Mouse (Mus musculus): ENCODE data around the gene Ptprn. TPM values are rescaled to one million over a fixed set of nuclear protein-coding genes. Genes with fewer than 3 reads are reported as not detected.

Ptprn gene
- polyA plus RNA-seq (2012; rRNA removed): 2.8 and 6.2 TPM in 2 replicates

- Histone ChIP-seq H3K4me3 (ENCODE audit: low read depth, low read length) (no peak within 1 kb of the TSS), H3K36me3 (ENCODE audit: control insufficient read depth, insufficient read depth, low read length) (no peaks in the 10 kb centered on the region), H3K4me1 (ENCODE audit: control insufficient read depth, insufficient read depth, insufficient read length, low read length) (no peaks in the 10 kb centered on the region), H3K27ac (ENCODE audit: insufficient read depth, low read depth, low read length) (no peak within 1 kb of the TSS), H3K27me3 (ENCODE audit: control insufficient read depth, insufficient read depth, low read length) (peaks cover 19% of the 10 kb centered on the region)
- 16% methylated on average over 32 of the region's 32 CpGs for WGBS
- TF ChIP-seq POLR2A (IDR thresholded peaks at IDR 0.05; ENCODE audit: low read depth, low read length) (no peak), CTCF (IDR thresholded peaks at IDR 0.05; ENCODE audit: extremely low read depth, insufficient read length, insufficient replicate concordance, low read depth, low read length) (no peak)
Observed at GRCm38 (mm10) chr1:75264091-75264880, at the start of gene Ptprn. Ptprn (minus strand) TSS chr1:75264502.

- H3K4me1 ChIP-seq (ENCODE audit: control insufficient read depth, insufficient read depth, insufficient read length, low read length): peaks cover 6% of the 10 kb centered on the region; the same call in 1 of the 2 replicates
- TF ChIP-seq CTCF (IDR thresholded peaks at IDR 0.05; ENCODE audit: extremely low read depth, insufficient read length, insufficient replicate concordance, low read depth, low read length) (no peak), POLR2A (IDR thresholded peaks at IDR 0.05; ENCODE audit: low read depth, low read length) (no peak)
- 89% methylated on average over 6 of the region's 6 CpGs for WGBS
- no peaks in the 10 kb centered on the region for H3K27me3 ChIP-seq (ENCODE audit: control insufficient read depth, insufficient read depth, low read length)
- no peak overlapping the region for H3K27ac ChIP-seq (ENCODE audit: insufficient read depth, low read depth, low read length)
- H3K4me3 ChIP-seq (ENCODE audit: low read depth, low read length): no peak overlapping the region
- H3K36me3 ChIP-seq (ENCODE audit: control insufficient read depth, insufficient read depth, low read length): peaks cover 66% of the 10 kb centered on the region
Observed at GRCm38 (mm10) chr1:75311694-75312093, 47.4 kb upstream of the Ptprn start.

GRCm38 (mm10) chr1:75304662-75305061 lies 40.4 kb upstream of the Ptprn start:
- H3K4me3 ChIP-seq (ENCODE audit: low read depth, low read length): no peak overlapping the region
- no peaks in the 10 kb centered on the region for H3K4me1 ChIP-seq (ENCODE audit: control insufficient read depth, insufficient read depth, insufficient read length, low read length)
- H3K36me3 ChIP-seq (ENCODE audit: control insufficient read depth, insufficient read depth, low read length): peaks cover 18% of the 10 kb centered on the region
- TF ChIP-seq CTCF (IDR thresholded peaks at IDR 0.05; ENCODE audit: extremely low read depth, insufficient read length, insufficient replicate concordance, low read depth, low read length): no peak
- TF ChIP-seq POLR2A (IDR thresholded peaks at IDR 0.05; ENCODE audit: low read depth, low read length): no peak
- H3K27me3 ChIP-seq (ENCODE audit: control insufficient read depth, insufficient read depth, low read length): no peaks in the 10 kb centered on the region
- WGBS: 87% methylated on average over 2 of the region's 2 CpGs
- H3K27ac ChIP-seq (ENCODE audit: insufficient read depth, low read depth, low read length): no peak overlapping the region

GRCm38 (mm10) chr1:75294294-75294693 lies 30.0 kb upstream of the Ptprn start:
- WGBS: 69% methylated on average over 5 of the region's 5 CpGs
- H3K27me3 ChIP-seq (ENCODE audit: control insufficient read depth, insufficient read depth, low read length): no peaks in the 10 kb centered on the region
- TF ChIP-seq POLR2A (IDR thresholded peaks at IDR 0.05; ENCODE audit: low read depth, low read length) (no peak), CTCF (IDR thresholded peaks at IDR 0.05; ENCODE audit: extremely low read depth, insufficient read length, insufficient replicate concordance, low read depth, low read length) (no peak)
- H3K4me1 ChIP-seq (ENCODE audit: control insufficient read depth, insufficient read depth, insufficient read length, low read length): no peaks in the 10 kb centered on the region; the same call in 1 of the 2 replicates
- H3K27ac ChIP-seq (ENCODE audit: insufficient read depth, low read depth, low read length): no peak overlapping the region
- H3K36me3 ChIP-seq (ENCODE audit: control insufficient read depth, insufficient read depth, low read length): no peaks in the 10 kb centered on the region
- no peak overlapping the region for H3K4me3 ChIP-seq (ENCODE audit: low read depth, low read length)

GRCm38 (mm10) chr1:75293331-75293701 lies 29.0 kb upstream of the Ptprn start:
- no peak overlapping the region for H3K4me3 ChIP-seq (ENCODE audit: low read depth, low read length)
- no peaks in the 10 kb centered on the region for H3K27me3 ChIP-seq (ENCODE audit: control insufficient read depth, insufficient read depth, low read length)
- H3K4me1 ChIP-seq (ENCODE audit: control insufficient read depth, insufficient read depth, insufficient read length, low read length): no peaks in the 10 kb centered on the region
- no peak overlapping the region for H3K27ac ChIP-seq (ENCODE audit: insufficient read depth, low read depth, low read length)
- WGBS: 76% methylated on average over 5 of the region's 5 CpGs
- TF ChIP-seq POLR2A (IDR thresholded peaks at IDR 0.05; ENCODE audit: low read depth, low read length) (no peak), CTCF (IDR thresholded peaks at IDR 0.05; ENCODE audit: extremely low read depth, insufficient read length, insufficient replicate concordance, low read depth, low read length) (no peak)
- no peaks in the 10 kb centered on the region for H3K36me3 ChIP-seq (ENCODE audit: control insufficient read depth, insufficient read depth, low read length)

DNA sequence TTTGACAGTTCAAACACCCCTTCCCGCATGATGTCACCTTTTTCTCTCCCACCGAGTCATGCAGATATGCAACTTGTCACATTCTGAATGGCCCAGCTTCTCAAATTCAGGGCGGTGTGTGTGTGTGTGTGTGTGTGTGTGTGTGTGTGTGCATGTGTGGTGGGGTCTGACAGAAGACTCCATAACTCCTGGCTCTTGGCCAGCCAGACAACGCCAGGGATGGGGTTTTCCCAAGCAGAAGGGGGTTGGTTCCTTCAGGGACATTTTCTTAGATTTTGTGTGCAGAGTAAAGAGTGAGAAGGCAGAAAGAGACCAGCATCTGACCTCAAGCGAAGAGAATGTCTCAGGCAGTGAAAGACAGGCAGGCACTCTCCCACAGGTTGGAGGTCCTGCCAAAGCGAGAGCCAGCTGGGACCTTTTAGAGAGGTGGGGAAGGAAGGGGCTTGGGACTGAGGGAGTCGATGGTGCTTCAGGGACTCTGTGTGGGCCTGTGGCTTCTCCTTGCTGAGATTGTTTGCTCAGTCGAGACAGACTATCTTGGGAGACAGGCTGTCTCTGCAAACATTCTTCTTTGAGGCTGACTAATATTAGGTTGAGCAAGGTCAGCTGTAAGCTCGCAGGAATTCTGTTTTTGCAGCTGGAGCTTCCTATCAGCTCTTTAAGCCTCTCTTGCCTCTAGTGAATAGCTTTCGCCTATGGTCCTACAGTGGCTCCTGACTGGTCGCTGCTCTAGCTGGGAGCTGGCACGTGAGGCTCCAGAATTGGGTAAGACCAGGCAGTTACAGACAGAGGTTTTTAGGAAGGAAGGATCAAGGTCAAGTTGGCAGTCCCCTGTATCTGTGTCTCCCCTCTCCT lies 28.4 kb upstream of the Ptprn start:
- no peak overlapping the region for H3K4me3 ChIP-seq (ENCODE audit: low read depth, low read length)
- H3K27ac ChIP-seq (ENCODE audit: insufficient read depth, low read depth, low read length): no peak overlapping the region
- no peaks in the 10 kb centered on the region for H3K27me3 ChIP-seq (ENCODE audit: control insufficient read depth, insufficient read depth, low read length)
- no peaks in the 10 kb centered on the region for H3K36me3 ChIP-seq (ENCODE audit: control insufficient read depth, insufficient read depth, low read length)
- WGBS: 27% methylated on average over 12 of the region's 12 CpGs
- TF ChIP-seq POLR2A (IDR thresholded peaks at IDR 0.05; ENCODE audit: low read depth, low read length) (no peak), CTCF (IDR thresholded peaks at IDR 0.05; ENCODE audit: extremely low read depth, insufficient read length, insufficient replicate concordance, low read depth, low read length) (no peak)
- no peaks in the 10 kb centered on the region for H3K4me1 ChIP-seq (ENCODE audit: control insufficient read depth, insufficient read depth, insufficient read length, low read length)

DNA sequence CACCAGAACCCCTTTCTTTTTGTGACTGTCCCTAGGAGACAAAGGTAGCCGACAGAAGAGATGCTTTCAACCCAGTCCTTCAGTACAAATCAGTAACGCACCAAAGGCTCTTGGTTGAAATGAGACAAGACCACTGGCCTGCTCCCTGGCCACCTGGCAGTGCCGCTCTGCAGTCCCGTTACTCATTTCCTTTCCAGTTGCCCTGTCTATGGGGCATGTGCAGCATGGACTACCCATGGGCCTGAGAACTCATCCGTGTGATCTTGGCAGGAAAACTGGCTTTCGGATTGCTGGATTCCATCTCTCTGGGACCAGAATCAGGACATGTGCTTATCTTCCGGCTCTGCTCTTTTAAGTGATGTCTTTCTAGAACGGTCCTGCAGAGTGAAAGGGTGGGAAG lies 27.0 kb upstream of the Ptprn start:
- Histone ChIP-seq H3K4me1 (ENCODE audit: control insufficient read depth, insufficient read depth, insufficient read length, low read length) (no peaks in the 10 kb centered on the region), H3K27me3 (ENCODE audit: control insufficient read depth, insufficient read depth, low read length) (no peaks in the 10 kb centered on the region), H3K36me3 (ENCODE audit: control insufficient read depth, insufficient read depth, low read length) (no peaks in the 10 kb centered on the region), H3K4me3 (ENCODE audit: low read depth, low read length) (no peak overlapping the region), H3K27ac (ENCODE audit: insufficient read depth, low read depth, low read length) (no peak overlapping the region)
- TF ChIP-seq CTCF (IDR thresholded peaks at IDR 0.05; ENCODE audit: extremely low read depth, insufficient read length, insufficient replicate concordance, low read depth, low read length) (no peak), POLR2A (IDR thresholded peaks at IDR 0.05; ENCODE audit: low read depth, low read length) (no peak)
- 85% methylated on average over 8 of the region's 8 CpGs for WGBS
